Mouse (Mus musculus) lung, postnatal 0 days (tissue): ENCODE data around the gene B3galt4.

ENCODE experiments used
- CTCF ChIP-seq: IDR thresholded peaks from 2 replicates; pipeline ENCODE4 v1.5.1; 2016; ENCODE audit warnings: antibody characterized with exemption, mild to moderate bottlenecking
- EP300 ChIP-seq: IDR thresholded peaks from 2 replicates; pipeline ENCODE4 v1.6.1; 2016; ENCODE audit warnings: antibody characterized with exemption, mild to moderate bottlenecking, control low read depth

DNA sequence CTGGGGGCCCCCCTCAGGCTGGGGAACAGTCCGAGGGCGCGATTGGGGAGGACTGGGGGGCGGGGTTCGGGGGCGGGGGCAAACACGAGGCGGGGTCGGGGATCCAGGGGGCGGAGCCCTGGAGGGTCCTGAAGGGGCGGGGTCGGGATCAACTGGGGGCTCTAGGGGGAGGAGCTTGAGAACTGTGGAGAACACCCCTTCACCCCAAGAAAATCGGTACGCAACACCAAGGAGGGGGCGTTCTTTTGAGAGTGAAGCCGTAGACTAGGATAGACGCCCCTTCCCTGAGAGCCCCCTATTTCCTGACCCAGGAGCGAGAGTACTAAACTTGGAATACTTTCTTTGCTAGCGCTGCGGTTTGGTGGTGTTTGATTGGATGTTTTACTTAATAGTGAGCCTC lies 35.0 kb downstream of the B3galt4 start:
- no peak for TF ChIP-seq CTCF
- TF ChIP-seq EP300, result no peak
